Mouse (Mus musculus) stomach, embryonic 14.5 days (tissue): ENCODE measurements around the gene Gm6526. TPM values are rescaled to one million over a fixed set of nuclear protein-coding genes. Genes with fewer than 3 reads are reported as not detected.

Source experiments
- polyA plus RNA-seq: library from polyadenylated mRNA; unstranded; fragments of >200 nt; fragmentation: Nextera tagmentation; extraction: Ambion mirVana; gene quantifications from 2 replicates; pipeline ENCODE4 v1.2.1, GENCODE M21; 2014

Gene Gm6526
- polyA plus RNA-seq, 1 experiment from 2014 or later = not detected

Other genes starting within 250 kb of the Gm6526 start
- gene Gm5799, start 204.3 kb upstream of the Gm6526 start, polyA plus RNA-seq = 0.29 TPM in 1 of 2 replicates, not detected in the other
- gene Gm17654, start 168.7 kb upstream of the Gm6526 start, polyA plus RNA-seq = not detected in 2 replicates
- gene Gm10375, start 139.9 kb upstream of the Gm6526 start, polyA plus RNA-seq = not detected in 2 replicates
- not detected in 2 replicates for gene Gm8165, start 70.7 kb upstream of the Gm6526 start, polyA plus RNA-seq
- gene Gm7324, start 50.0 kb upstream of the Gm6526 start, polyA plus RNA-seq = 2.1 and 2.3 TPM in 2 replicates
- gene Gm16506, start 20.4 kb upstream of the Gm6526 start, polyA plus RNA-seq = not detected in 2 replicates
- not detected in 2 replicates for gene Gm8180, start 36.9 kb downstream of the Gm6526 start, polyA plus RNA-seq
- not detected in 2 replicates for gene Ear1, start 127.7 kb downstream of the Gm6526 start, polyA plus RNA-seq
- gene Ear10, start 175.7 kb downstream of the Gm6526 start, polyA plus RNA-seq = not detected in 2 replicates
- gene Gm8113, start 177.5 kb downstream of the Gm6526 start, polyA plus RNA-seq = 19.7 and 19.9 TPM in 2 replicates
- gene Ang5, start 209.2 kb downstream of the Gm6526 start, polyA plus RNA-seq = not detected in 2 replicates